Mouse (Mus musculus): Measurements from ENCODE around the gene Fstl1. TPM values are rescaled to one million over a fixed set of nuclear protein-coding genes. Genes with fewer than 3 reads are reported as not detected.

Fstl1 gene
- polyA plus RNA-seq, 1 experiment: 79.7 TPM

DNA sequence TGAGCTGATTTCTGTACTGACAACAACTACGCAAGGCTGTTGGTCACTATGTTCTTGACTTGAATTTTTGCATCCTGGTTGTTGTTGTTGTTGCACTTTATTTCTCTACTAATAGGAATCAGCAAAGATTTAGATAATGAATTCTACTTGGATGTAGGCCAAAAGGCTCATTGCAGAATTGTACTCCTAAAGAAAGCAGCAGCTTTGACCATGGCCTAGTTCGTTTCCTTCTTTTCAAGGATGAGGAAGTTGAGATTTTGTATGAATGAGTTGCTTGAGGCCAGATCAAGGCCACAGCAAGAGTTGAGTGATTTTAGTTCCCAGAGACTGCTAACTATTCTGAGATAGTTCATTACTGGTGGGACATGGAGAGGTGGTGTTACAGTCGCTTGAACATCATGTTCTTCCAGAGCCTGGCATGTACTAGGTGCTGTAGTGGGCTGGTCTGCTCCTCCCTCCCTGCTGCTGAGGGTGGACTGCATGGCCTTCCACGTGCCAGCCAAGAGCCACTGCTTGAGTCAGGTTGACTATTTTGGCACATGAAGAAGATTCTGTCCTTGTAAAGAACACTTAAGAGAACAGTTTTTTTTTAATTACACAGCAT, 94.5 kb downstream of the Fstl1 start:
- peak; percentile 37 for DNase-seq (ENCODE audit: low read depth)
- TF ChIP-seq POLR2A (IDR thresholded peaks at IDR 0.05; ENCODE audit: borderline replicate concordance, extremely low read depth, insufficient read depth, insufficient read length, poor library complexity, severe bottlenecking) (no peak), CTCF (IDR thresholded peaks at IDR 0.05; ENCODE audit: borderline replicate concordance, extremely low read depth, insufficient read depth, insufficient read length) (no peak)

GRCm38 (mm10) chr16:37874501-37875235, 98.0 kb downstream of the Fstl1 start:
- no peak for TF ChIP-seq POLR2A (IDR thresholded peaks at IDR 0.05; ENCODE audit: borderline replicate concordance, extremely low read depth, insufficient read depth, insufficient read length, poor library complexity, severe bottlenecking)
- TF ChIP-seq CTCF (IDR thresholded peaks at IDR 0.05; ENCODE audit: borderline replicate concordance, extremely low read depth, insufficient read depth, insufficient read length): no peak
- no peak for DNase-seq (ENCODE audit: low read depth)

DNA sequence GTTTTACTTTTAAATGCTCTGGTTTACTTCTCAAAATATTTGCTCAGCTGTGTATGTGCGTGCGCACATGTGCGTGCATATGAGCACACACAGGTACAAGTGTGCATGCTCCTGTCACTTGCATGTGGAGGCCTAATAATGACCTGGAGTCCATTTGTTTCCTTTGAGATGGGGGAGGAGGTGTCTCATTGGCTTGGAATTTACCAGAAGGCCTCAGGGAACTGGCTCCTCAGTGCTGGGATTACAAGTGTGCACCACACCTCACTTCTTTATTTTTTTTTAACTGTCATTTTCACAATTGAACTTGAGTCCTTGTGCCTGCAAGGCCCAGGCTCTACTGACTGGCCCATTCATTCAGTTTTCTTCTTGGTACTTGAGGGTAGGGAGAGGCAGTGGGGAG, 100.7 kb downstream of the Fstl1 start:
- TF ChIP-seq POLR2A (IDR thresholded peaks at IDR 0.05; ENCODE audit: borderline replicate concordance, extremely low read depth, insufficient read depth, insufficient read length, poor library complexity, severe bottlenecking): no peak
- TF ChIP-seq CTCF (IDR thresholded peaks at IDR 0.05; ENCODE audit: borderline replicate concordance, extremely low read depth, insufficient read depth, insufficient read length): no peak
- no peak for DNase-seq (ENCODE audit: low read depth)

- DNase-seq (ENCODE audit: low read depth): no peak
- no peak for TF ChIP-seq POLR2A (IDR thresholded peaks at IDR 0.05; ENCODE audit: borderline replicate concordance, extremely low read depth, insufficient read depth, insufficient read length, poor library complexity, severe bottlenecking)
- no peak for TF ChIP-seq CTCF (IDR thresholded peaks at IDR 0.05; ENCODE audit: borderline replicate concordance, extremely low read depth, insufficient read depth, insufficient read length)
Measured at GRCm38 (mm10) chr16:37878951-37879505, 102.4 kb downstream of the Fstl1 start.

DNA sequence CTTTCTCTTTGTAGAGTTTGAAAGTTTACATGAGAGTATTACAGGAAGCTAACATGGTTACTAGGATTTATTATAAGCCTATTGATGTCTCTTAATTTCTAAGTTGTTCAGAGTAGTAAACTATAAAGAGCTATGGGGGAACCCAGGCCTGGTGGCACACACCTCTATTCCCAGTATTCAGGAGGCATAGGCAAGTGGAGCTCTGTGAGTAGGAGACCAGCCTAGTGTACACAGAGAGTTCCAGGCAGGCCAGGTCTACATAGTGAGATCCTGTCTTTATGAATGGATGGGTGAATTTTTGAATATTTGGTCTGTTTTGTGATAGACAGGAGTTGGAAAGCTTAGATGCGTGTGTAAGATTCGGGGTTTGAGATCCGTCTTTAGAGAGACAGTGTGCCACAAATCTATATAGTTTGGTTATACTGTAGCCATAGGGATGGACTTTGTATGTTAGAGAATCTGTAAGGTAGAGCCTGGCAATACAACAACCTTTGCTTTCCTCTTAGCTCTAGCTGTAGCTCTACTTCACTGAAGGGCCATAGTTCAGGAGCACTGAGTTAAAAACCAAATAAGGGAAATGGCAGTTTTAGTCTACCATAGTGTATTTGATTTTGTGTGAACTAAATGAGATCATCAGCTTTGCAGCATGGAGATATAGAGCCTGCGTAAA, 103.2 kb downstream of the Fstl1 start:
- no peak for DNase-seq (ENCODE audit: low read depth)
- TF ChIP-seq POLR2A (IDR thresholded peaks at IDR 0.05; ENCODE audit: borderline replicate concordance, extremely low read depth, insufficient read depth, insufficient read length, poor library complexity, severe bottlenecking): no peak
- TF ChIP-seq CTCF (IDR thresholded peaks at IDR 0.05; ENCODE audit: borderline replicate concordance, extremely low read depth, insufficient read depth, insufficient read length): no peak

- TF ChIP-seq CTCF (IDR thresholded peaks at IDR 0.05; ENCODE audit: borderline replicate concordance, extremely low read depth, insufficient read depth, insufficient read length): no peak
- TF ChIP-seq POLR2A (IDR thresholded peaks at IDR 0.05; ENCODE audit: borderline replicate concordance, extremely low read depth, insufficient read depth, insufficient read length, poor library complexity, severe bottlenecking): no peak
- DNase-seq (ENCODE audit: low read depth): no peak
Measured at GRCm38 (mm10) chr16:37881168-37881567, 104.5 kb downstream of the Fstl1 start.

Other genes with a start within 250 kb of the Fstl1 start
- gene Gtf2e1, start 237.1 kb upstream of the Fstl1 start, polyA plus RNA-seq (2012; rRNA removed): 26.7 and 27.5 TPM in 2 replicates
- 8.6 and 10.8 TPM in 2 replicates for gene Rabl3, start 237.0 kb upstream of the Fstl1 start, polyA plus RNA-seq (2012; rRNA removed)
- gene Hgd, start 196.7 kb upstream of the Fstl1 start, polyA plus RNA-seq (2012; rRNA removed): 0.07 and 0.18 TPM in 2 replicates
- 41.7 and 67.5 TPM in 2 replicates for gene Ndufb4, start 122.4 kb upstream of the Fstl1 start, polyA plus RNA-seq (2012; rRNA removed)
- 0.25 and 0.43 TPM in 2 replicates for gene Gm36028, start 84.3 kb downstream of the Fstl1 start, polyA plus RNA-seq (2012; rRNA removed)
- 21.9 and 32.2 TPM in 2 replicates for gene Lrrc58, start 91.5 kb downstream of the Fstl1 start, polyA plus RNA-seq (2012; rRNA removed)
- gene Gpr156, start 139.6 kb downstream of the Fstl1 start, polyA plus RNA-seq (2012; rRNA removed): 6.0 and 7.0 TPM in 2 replicates

Measured in brain, embryonic 14.5 days (tissue).